Mouse (Mus musculus) E14TG2a.4 (cell line): ENCODE results near the gene Olfr1058.
"Not testable (repeated sequence)": the region's sequence is repeated elsewhere in the genome, so short reads cannot be mapped to it uniquely, and the experiment has no call there.

Experiments used
- CTCF ChIP-seq: conservative IDR thresholded peaks from 2 replicates; pipeline ENCODE4 v1.5.1; 2014; ENCODE audit warnings: low read length
- POU5F1 ChIP-seq: IDR thresholded peaks from 2 replicates; pipeline ENCODE4 v1.6.1; 2014; ENCODE audit warnings: low read length, borderline replicate concordance

DNA sequence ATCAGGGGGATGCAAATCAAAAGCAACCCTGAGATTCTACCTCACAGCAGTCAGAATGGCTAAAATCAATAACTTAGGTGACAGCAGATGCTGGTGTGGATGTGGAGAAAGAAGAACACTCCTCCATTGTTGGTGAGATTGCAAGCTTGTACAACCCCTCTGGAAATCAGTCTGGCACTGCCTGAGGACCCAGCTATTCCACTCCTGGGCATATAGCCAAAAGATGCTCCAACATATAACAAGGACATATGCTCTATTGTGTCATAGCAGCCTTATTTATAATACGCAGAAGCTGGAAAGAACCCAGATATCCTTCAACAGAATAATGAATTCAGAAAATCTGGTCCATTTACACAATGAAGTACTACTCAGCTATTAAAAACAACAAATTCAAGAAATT lies 36.6 kb downstream of the Olfr1058 start:
- TF ChIP-seq CTCF, POU5F1: not testable (repeated sequence)
